Mouse (Mus musculus): ENCODE results near the gene Timm29. TPM values are rescaled to one million over a fixed set of nuclear protein-coding genes. Genes with fewer than 3 reads are reported as not detected.

The Timm29 gene
- polyA plus RNA-seq, 2 experiments: 35.5 to 39.8 TPM

GRCm38 (mm10) chr9:21567051-21567450 is 25.5 kb upstream of the Timm29 start:
- TF ChIP-seq POLR2A (IDR thresholded peaks at IDR 0.05; ENCODE audit: borderline replicate concordance, extremely low read depth, insufficient read depth, insufficient read length): no peak
- Histone ChIP-seq H3K9ac (ENCODE audit: low read depth, low read length, severe bottlenecking) (no peak overlapping the region), H3K9me3 (ENCODE audit: control insufficient read depth, low read length) (no peaks in the 10 kb centered on the region), H3K4me1 (ENCODE audit: control insufficient read depth, insufficient read depth, low read length) (no peaks in the 10 kb centered on the region), H3K4me3 (replicated peaks; ENCODE audit: low read length) (no peak overlapping the region), H3K27me3 (ENCODE audit: control insufficient read depth, insufficient read depth, low read length) (no peaks in the 10 kb centered on the region), H3K36me3 (ENCODE audit: control insufficient read depth, insufficient read depth, low read length) (peaks cover 43% of the 10 kb centered on the region), H3K4me2 (replicated peaks; ENCODE audit: low read depth, low read length, severe bottlenecking) (no peak overlapping the region), H3K27ac (replicated peaks; ENCODE audit: low read depth, low read length) (no peak overlapping the region)
- ATAC-seq (ENCODE audit: low FRiP score, low read depth) (no peak), DNase-seq (ENCODE audit: low spot score) (no peak)
- WGBS: 88% methylated on average over 2 of the region's 2 CpGs

DNA sequence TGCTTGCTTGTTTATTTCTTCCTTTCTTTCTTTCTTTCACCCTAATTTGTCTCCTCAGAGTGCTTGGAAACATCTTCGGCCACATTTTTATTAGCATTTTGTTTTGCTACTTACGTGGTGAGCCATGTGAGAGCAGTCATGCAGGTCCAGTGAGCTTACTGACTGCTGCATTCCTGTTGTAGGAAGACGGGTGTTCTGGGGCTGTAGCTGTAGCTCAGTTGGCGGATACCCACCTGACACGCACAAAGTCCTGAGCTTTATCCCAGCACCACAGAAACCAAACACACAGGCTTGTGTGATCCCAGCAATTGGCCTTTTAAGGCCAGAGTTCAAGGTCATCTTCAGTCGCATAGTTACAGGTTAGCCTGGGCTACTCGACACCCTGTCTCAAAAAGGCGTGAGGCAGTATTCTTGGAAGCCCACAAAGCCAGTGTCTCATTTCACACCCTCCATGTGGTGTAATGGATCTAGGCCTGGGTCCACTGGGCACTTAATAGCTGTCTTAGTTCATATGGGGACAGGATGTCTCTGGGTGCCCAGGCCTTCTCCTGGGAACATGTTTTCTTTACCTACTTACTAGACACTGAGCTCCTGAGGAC is 23.8 kb upstream of the Timm29 start:
- Histone ChIP-seq H3K9me3 (ENCODE audit: control insufficient read depth, low read length) (no peaks in the 10 kb centered on the region), H3K4me1 (ENCODE audit: control insufficient read depth, insufficient read depth, low read length) (no peaks in the 10 kb centered on the region), H3K9ac (ENCODE audit: low read depth, low read length, severe bottlenecking) (no peak overlapping the region), H3K4me3 (replicated peaks; ENCODE audit: low read length) (no peak overlapping the region), H3K27ac (replicated peaks; ENCODE audit: low read depth, low read length) (no peak overlapping the region), H3K27me3 (ENCODE audit: control insufficient read depth, insufficient read depth, low read length) (no peaks in the 10 kb centered on the region), H3K36me3 (ENCODE audit: control insufficient read depth, insufficient read depth, low read length) (peaks cover 49% of the 10 kb centered on the region), H3K4me2 (replicated peaks; ENCODE audit: low read depth, low read length, severe bottlenecking) (no peak overlapping the region)
- DNase-seq (ENCODE audit: low spot score) (no peak), ATAC-seq (ENCODE audit: low FRiP score, low read depth) (no peak)
- TF ChIP-seq POLR2A (IDR thresholded peaks at IDR 0.05; ENCODE audit: borderline replicate concordance, extremely low read depth, insufficient read depth, insufficient read length): no peak
- 81% methylated on average over 8 of the region's 8 CpGs for WGBS

GRCm38 (mm10) chr9:21574012-21574801 is 18.3 kb upstream of the Timm29 start:
- no peaks in the 10 kb centered on the region for H3K4me1 ChIP-seq (ENCODE audit: control insufficient read depth, insufficient read depth, low read length)
- H3K9ac ChIP-seq (ENCODE audit: low read depth, low read length, severe bottlenecking): no peak overlapping the region
- 92% methylated on average over 8 of the region's 8 CpGs for WGBS
- H3K4me3 ChIP-seq (replicated peaks; ENCODE audit: low read length): no peak overlapping the region
- no peaks in the 10 kb centered on the region for H3K27me3 ChIP-seq (ENCODE audit: control insufficient read depth, insufficient read depth, low read length)
- no peak overlapping the region for H3K4me2 ChIP-seq (replicated peaks; ENCODE audit: low read depth, low read length, severe bottlenecking)
- ATAC-seq (ENCODE audit: low FRiP score, low read depth) (no peak), DNase-seq (ENCODE audit: low spot score) (no peak)
- no peak overlapping the region for H3K27ac ChIP-seq (replicated peaks; ENCODE audit: low read depth, low read length)
- no peak for TF ChIP-seq POLR2A (IDR thresholded peaks at IDR 0.05; ENCODE audit: borderline replicate concordance, extremely low read depth, insufficient read depth, insufficient read length)
- H3K36me3 ChIP-seq (ENCODE audit: control insufficient read depth, insufficient read depth, low read length): peaks cover 94% of the 10 kb centered on the region
- no peaks in the 10 kb centered on the region for H3K9me3 ChIP-seq (ENCODE audit: control insufficient read depth, low read length)

- no peak for ATAC-seq (ENCODE audit: low FRiP score, low read depth)
- no peaks in the 10 kb centered on the region for H3K4me1 ChIP-seq (ENCODE audit: control insufficient read depth, insufficient read depth, low read length)
- DNase-seq (ENCODE audit: low spot score): no peak
- 94% methylated on average over 10 of the region's 10 CpGs for WGBS
- no peaks in the 10 kb centered on the region for H3K9me3 ChIP-seq (ENCODE audit: control insufficient read depth, low read length)
- no peak for TF ChIP-seq POLR2A (IDR thresholded peaks at IDR 0.05; ENCODE audit: borderline replicate concordance, extremely low read depth, insufficient read depth, insufficient read length)
- H3K9ac ChIP-seq (ENCODE audit: low read depth, low read length, severe bottlenecking): no peak overlapping the region
- no peak overlapping the region for H3K27ac ChIP-seq (replicated peaks; ENCODE audit: low read depth, low read length)
- H3K27me3 ChIP-seq (ENCODE audit: control insufficient read depth, insufficient read depth, low read length): no peaks in the 10 kb centered on the region
- no peak overlapping the region for H3K4me2 ChIP-seq (replicated peaks; ENCODE audit: low read depth, low read length, severe bottlenecking)
- peaks cover 94% of the 10 kb centered on the region for H3K36me3 ChIP-seq (ENCODE audit: control insufficient read depth, insufficient read depth, low read length)
- no peak overlapping the region for H3K4me3 ChIP-seq (replicated peaks; ENCODE audit: low read length)
These were observed 17.3 kb upstream of the Timm29 start for GRCm38 (mm10) chr9:21575253-21575652.

DNA sequence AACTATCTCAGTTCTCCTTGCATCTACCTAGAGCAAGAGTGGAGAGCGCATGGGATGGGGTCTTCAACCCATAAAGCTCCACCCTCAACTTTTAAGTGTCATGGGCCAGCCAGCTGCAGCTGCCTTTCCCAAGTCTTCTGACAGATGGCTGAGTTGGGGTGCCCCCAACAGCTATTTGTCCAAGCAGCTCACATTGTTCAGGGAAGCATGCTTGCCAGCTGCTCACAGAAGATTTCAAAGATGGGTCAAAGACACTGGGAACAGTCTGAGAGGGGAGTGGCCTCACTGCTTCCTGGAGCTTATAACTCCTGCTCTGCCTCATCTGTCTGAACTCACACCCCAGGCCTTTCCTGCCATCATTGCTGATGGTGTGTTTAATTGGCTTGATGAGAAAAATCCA is 16.2 kb upstream of the Timm29 start:
- H3K27ac ChIP-seq (replicated peaks; ENCODE audit: low read depth, low read length): no peak overlapping the region
- no peak overlapping the region for H3K4me3 ChIP-seq (replicated peaks; ENCODE audit: low read length)
- H3K36me3 ChIP-seq (ENCODE audit: control insufficient read depth, insufficient read depth, low read length): peaks cover 95% of the 10 kb centered on the region
- no peaks in the 10 kb centered on the region for H3K27me3 ChIP-seq (ENCODE audit: control insufficient read depth, insufficient read depth, low read length)
- TF ChIP-seq POLR2A (IDR thresholded peaks at IDR 0.05; ENCODE audit: borderline replicate concordance, extremely low read depth, insufficient read depth, insufficient read length): no peak
- no peak overlapping the region for H3K4me2 ChIP-seq (replicated peaks; ENCODE audit: low read depth, low read length, severe bottlenecking)
- DNase-seq (ENCODE audit: low spot score): no peak
- WGBS: 100% methylated on average over 1 of the region's 1 CpGs
- no peaks in the 10 kb centered on the region for H3K4me1 ChIP-seq (ENCODE audit: control insufficient read depth, insufficient read depth, low read length)
- no peak for ATAC-seq (ENCODE audit: low FRiP score, low read depth)
- no peaks in the 10 kb centered on the region for H3K9me3 ChIP-seq (ENCODE audit: control insufficient read depth, low read length)
- no peak overlapping the region for H3K9ac ChIP-seq (ENCODE audit: low read depth, low read length, severe bottlenecking)
